Mouse (Mus musculus): ENCODE results near the gene Bmyc. TPM values are rescaled to one million over a fixed set of nuclear protein-coding genes. Genes with fewer than 3 reads are reported as not detected.

Gene Bmyc
- polyA plus RNA-seq, 1 experiment, result 10.5 TPM

GRCm38 (mm10) chr2:25664125-25664524 is 42.4 kb upstream of the Bmyc start:
- Histone ChIP-seq H3K9me3 (replicated peaks; ENCODE audit: control insufficient read depth, insufficient read depth, low read length, poor library complexity, severe bottlenecking) (no peaks in the 10 kb centered on the region), H3K27ac (ENCODE audit: insufficient read depth, low read length) (no peak overlapping the region), H3K4me1 (ENCODE audit: control insufficient read depth, insufficient read depth, low read length) (no peaks in the 10 kb centered on the region), H3K36me3 (ENCODE audit: control insufficient read depth, insufficient read depth, low read length, poor library complexity, severe bottlenecking) (no peaks in the 10 kb centered on the region), H3K9ac (ENCODE audit: low read depth, poor library complexity, severe bottlenecking) (no peak overlapping the region), H3K27me3 (ENCODE audit: control insufficient read depth, insufficient read depth, low read length, poor library complexity, severe bottlenecking) (no peaks in the 10 kb centered on the region), H3K4me3 (ENCODE audit: low read depth, low read length) (no peak overlapping the region)
- TF ChIP-seq POLR2A (IDR thresholded peaks at IDR 0.05; ENCODE audit: insufficient read depth, low read length), result no peak
- no peak for TF ChIP-seq EP300 (IDR thresholded peaks at IDR 0.05; ENCODE audit: insufficient read depth, low read depth, low read length)
- no peak for TF ChIP-seq CTCF (IDR thresholded peaks at IDR 0.05; ENCODE audit: low read depth, low read length)

GRCm38 (mm10) chr2:25666516-25666915 is 40.0 kb upstream of the Bmyc start:
- no peak overlapping the region for H3K4me3 ChIP-seq (ENCODE audit: low read depth, low read length)
- no peak overlapping the region for H3K9ac ChIP-seq (ENCODE audit: low read depth, poor library complexity, severe bottlenecking)
- no peak overlapping the region for H3K27ac ChIP-seq (ENCODE audit: insufficient read depth, low read length)
- H3K36me3 ChIP-seq (ENCODE audit: control insufficient read depth, insufficient read depth, low read length, poor library complexity, severe bottlenecking), result no peaks in the 10 kb centered on the region
- no peaks in the 10 kb centered on the region for H3K27me3 ChIP-seq (ENCODE audit: control insufficient read depth, insufficient read depth, low read length, poor library complexity, severe bottlenecking)
- H3K4me1 ChIP-seq (ENCODE audit: control insufficient read depth, insufficient read depth, low read length), result no peaks in the 10 kb centered on the region
- TF ChIP-seq EP300 (IDR thresholded peaks at IDR 0.05; ENCODE audit: insufficient read depth, low read depth, low read length) (no peak), POLR2A (IDR thresholded peaks at IDR 0.05; ENCODE audit: insufficient read depth, low read length) (no peak), CTCF (IDR thresholded peaks at IDR 0.05; ENCODE audit: low read depth, low read length) (no peak)
- H3K9me3 ChIP-seq (replicated peaks; ENCODE audit: control insufficient read depth, insufficient read depth, low read length, poor library complexity, severe bottlenecking), result no peaks in the 10 kb centered on the region

DNA sequence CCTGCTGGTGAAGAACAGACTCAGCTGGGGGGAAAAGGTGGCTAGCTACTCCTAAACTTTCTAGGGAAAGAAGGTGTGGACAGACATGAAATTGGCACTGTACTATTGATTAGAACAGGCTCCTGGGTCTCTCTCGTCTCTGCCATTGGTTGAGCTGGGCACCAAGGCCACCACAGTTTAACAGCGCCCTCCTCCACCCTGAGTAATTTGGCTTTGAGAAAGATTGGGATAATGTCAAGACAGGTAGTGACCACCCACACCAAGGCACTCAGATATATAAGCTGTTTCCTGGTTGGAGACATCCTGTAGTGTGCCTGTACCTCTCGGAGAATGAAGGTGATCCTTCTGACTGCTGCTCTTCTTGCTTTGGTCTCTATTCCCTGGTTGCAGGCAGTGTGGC is 30.1 kb upstream of the Bmyc start, which contains the start of gene Lcn6:
Gene Lcn6 (plus strand): TSS at position 301 of the 400 bp plus-strand sequence.
- Histone ChIP-seq H3K4me1 (ENCODE audit: control insufficient read depth, insufficient read depth, low read length) (no peaks in the 10 kb centered on the region), H3K27me3 (ENCODE audit: control insufficient read depth, insufficient read depth, low read length, poor library complexity, severe bottlenecking) (no peaks in the 10 kb centered on the region), H3K4me3 (ENCODE audit: low read depth, low read length) (no peak within 1 kb of the TSS), H3K9ac (ENCODE audit: low read depth, poor library complexity, severe bottlenecking) (no peak within 1 kb of the TSS), H3K36me3 (ENCODE audit: control insufficient read depth, insufficient read depth, low read length, poor library complexity, severe bottlenecking) (no peaks in the 10 kb centered on the region), H3K27ac (ENCODE audit: insufficient read depth, low read length) (no peak within 1 kb of the TSS), H3K9me3 (replicated peaks; ENCODE audit: control insufficient read depth, insufficient read depth, low read length, poor library complexity, severe bottlenecking) (no peaks in the 10 kb centered on the region)
- TF ChIP-seq CTCF (IDR thresholded peaks at IDR 0.05; ENCODE audit: low read depth, low read length) (no peak), POLR2A (IDR thresholded peaks at IDR 0.05; ENCODE audit: insufficient read depth, low read length) (no peak), EP300 (IDR thresholded peaks at IDR 0.05; ENCODE audit: insufficient read depth, low read depth, low read length) (no peak)

GRCm38 (mm10) chr2:25679559-25679958 is 27.0 kb upstream of the Bmyc start:
- TF ChIP-seq EP300 (IDR thresholded peaks at IDR 0.05; ENCODE audit: insufficient read depth, low read depth, low read length) (no peak), CTCF (IDR thresholded peaks at IDR 0.05; ENCODE audit: low read depth, low read length) (no peak), POLR2A (IDR thresholded peaks at IDR 0.05; ENCODE audit: insufficient read depth, low read length) (no peak)
- Histone ChIP-seq H3K4me1 (ENCODE audit: control insufficient read depth, insufficient read depth, low read length) (no peaks in the 10 kb centered on the region), H3K9me3 (replicated peaks; ENCODE audit: control insufficient read depth, insufficient read depth, low read length, poor library complexity, severe bottlenecking) (no peaks in the 10 kb centered on the region), H3K27ac (ENCODE audit: insufficient read depth, low read length) (no peak overlapping the region), H3K36me3 (ENCODE audit: control insufficient read depth, insufficient read depth, low read length, poor library complexity, severe bottlenecking) (no peaks in the 10 kb centered on the region), H3K4me3 (ENCODE audit: low read depth, low read length) (no peak overlapping the region), H3K27me3 (ENCODE audit: control insufficient read depth, insufficient read depth, low read length, poor library complexity, severe bottlenecking) (no peaks in the 10 kb centered on the region), H3K9ac (ENCODE audit: low read depth, poor library complexity, severe bottlenecking) (no peak overlapping the region)

DNA sequence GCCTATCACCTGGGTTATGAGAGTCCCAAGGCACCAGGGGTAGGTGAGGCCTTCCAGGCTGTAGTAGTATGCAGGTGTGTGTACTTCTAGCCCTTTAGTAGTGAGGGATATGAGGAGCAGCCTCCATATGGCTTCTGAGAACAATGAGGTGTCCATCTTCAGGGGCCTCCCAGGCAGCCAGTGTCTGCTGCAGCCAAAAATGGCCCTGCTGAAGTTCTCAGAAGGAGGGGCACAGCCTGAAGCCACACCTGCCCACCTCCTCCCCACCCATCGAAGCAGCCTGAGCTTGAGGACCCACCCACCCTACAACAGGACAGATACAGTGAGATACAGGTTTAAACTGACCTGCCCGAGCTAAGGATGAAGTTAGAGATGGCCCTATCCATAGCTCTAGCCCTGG is 24.1 kb upstream of the Bmyc start, which contains the start of gene Lcn10:
Gene Lcn10 (plus strand): TSS at position 301 of the 400 bp plus-strand sequence.
- Histone ChIP-seq H3K27me3 (ENCODE audit: control insufficient read depth, insufficient read depth, low read length, poor library complexity, severe bottlenecking) (no peaks in the 10 kb centered on the region), H3K36me3 (ENCODE audit: control insufficient read depth, insufficient read depth, low read length, poor library complexity, severe bottlenecking) (no peaks in the 10 kb centered on the region)
- TF ChIP-seq CTCF (IDR thresholded peaks at IDR 0.05; ENCODE audit: low read depth, low read length), result no peak

DNA sequence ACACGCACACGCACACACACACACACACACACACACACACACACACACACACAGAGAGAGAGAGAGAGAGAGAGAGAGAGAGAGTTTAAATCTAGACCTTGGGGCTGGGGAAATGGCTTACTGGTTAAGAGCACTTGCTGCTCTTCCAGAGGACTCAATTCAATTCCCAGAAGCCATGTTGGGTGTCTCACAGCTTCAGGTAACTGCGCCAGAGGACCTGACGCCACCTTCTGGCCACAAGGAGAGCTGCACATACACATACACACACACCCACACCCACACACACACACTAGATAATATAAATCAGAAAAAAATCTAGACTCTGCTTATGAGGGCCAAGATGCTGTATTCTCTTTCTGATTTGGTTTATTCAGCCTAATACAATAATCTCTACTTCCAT is 19.6 kb upstream of the Bmyc start:
- no peak overlapping the region for H3K4me3 ChIP-seq (ENCODE audit: low read depth, low read length)
- no peak overlapping the region for H3K9ac ChIP-seq (ENCODE audit: low read depth, poor library complexity, severe bottlenecking)
- TF ChIP-seq CTCF (IDR thresholded peaks at IDR 0.05; ENCODE audit: low read depth, low read length) (no peak), POLR2A (IDR thresholded peaks at IDR 0.05; ENCODE audit: insufficient read depth, low read length) (no peak), EP300 (IDR thresholded peaks at IDR 0.05; ENCODE audit: insufficient read depth, low read depth, low read length) (no peak)
- H3K27ac ChIP-seq (ENCODE audit: insufficient read depth, low read length), result no peak overlapping the region
- no peaks in the 10 kb centered on the region for H3K27me3 ChIP-seq (ENCODE audit: control insufficient read depth, insufficient read depth, low read length, poor library complexity, severe bottlenecking)
- H3K36me3 ChIP-seq (ENCODE audit: control insufficient read depth, insufficient read depth, low read length, poor library complexity, severe bottlenecking), result no peaks in the 10 kb centered on the region
- H3K4me1 ChIP-seq (ENCODE audit: control insufficient read depth, insufficient read depth, low read length), result no peaks in the 10 kb centered on the region
- no peaks in the 10 kb centered on the region for H3K9me3 ChIP-seq (replicated peaks; ENCODE audit: control insufficient read depth, insufficient read depth, low read length, poor library complexity, severe bottlenecking)

More for the DNA sequence above, 24.1 kb upstream of the Bmyc start, which contains the start of gene Lcn10:
- Histone ChIP-seq H3K4me3 (ENCODE audit: low read depth, low read length) (no peak within 1 kb of the TSS), H3K27ac (ENCODE audit: insufficient read depth, low read length) (no peak within 1 kb of the TSS), H3K9ac (ENCODE audit: low read depth, poor library complexity, severe bottlenecking) (no peak within 1 kb of the TSS), H3K4me1 (ENCODE audit: control insufficient read depth, insufficient read depth, low read length) (no peaks in the 10 kb centered on the region), H3K9me3 (replicated peaks; ENCODE audit: control insufficient read depth, insufficient read depth, low read length, poor library complexity, severe bottlenecking) (no peaks in the 10 kb centered on the region)
